Mouse (Mus musculus) kidney, adult 2 months (tissue): ENCODE measurements around the gene Rbfox3. TPM values are rescaled to one million over a fixed set of nuclear protein-coding genes. Genes with fewer than 3 reads are reported as not detected.
A peak's percentile ranks its signal among the peaks of the same experiment; 100 is the strongest.

Source experiments
- DNase-seq: peaks from one replicate; pipeline ENCODE4 v3.0.0; 2021
- H3K27ac ChIP-seq: fragments of 200-500 bp; 2 replicates; pipeline ENCODE4 v1.5.1; 2012; ENCODE audit warnings: low read depth, low read length, control low read depth, inconsistent platforms; ENCODE audit not compliant: insufficient read depth
- H3K27me3 ChIP-seq: fragments of 200-500 bp; replicated peaks from 2 replicates; pipeline ENCODE4 v1.6.1; 2012; ENCODE audit warnings: mild to moderate bottlenecking, moderate library complexity, low read length, inconsistent platforms; ENCODE audit not compliant: control insufficient read depth, insufficient read depth
- H3K36me3 ChIP-seq: fragments of 200-500 bp; 2 replicates; pipeline ENCODE4 v1.6.1; 2012; ENCODE audit warnings: mild to moderate bottlenecking, moderate library complexity, low read length, inconsistent platforms; ENCODE audit not compliant: control insufficient read depth, insufficient read depth
- H3K4me1 ChIP-seq: fragments of 200-500 bp; 2 replicates; pipeline ENCODE4 v1.6.1; 2011; ENCODE audit warnings: low read length; ENCODE audit not compliant: control insufficient read depth, insufficient read depth
- H3K4me3 ChIP-seq: fragments of 200-500 bp; 2 replicates; pipeline ENCODE4 v1.5.1; 2011; ENCODE audit warnings: mild to moderate bottlenecking, low read depth, low read length, control low read depth; ENCODE audit not compliant: insufficient read depth
- CTCF ChIP-seq: fragments of 200-500 bp; conservative IDR thresholded peaks from 2 replicates; pipeline ENCODE4 v1.5.1; 2011; ENCODE audit warnings: low read depth, mild to moderate bottlenecking, control low read depth, low read length, moderate library complexity, mixed read lengths; ENCODE audit not compliant: insufficient read depth, insufficient read length
- POLR2A ChIP-seq: fragments of 200-500 bp; IDR thresholded peaks from one replicate; pipeline ENCODE4 v1.6.1; 2011; ENCODE audit warnings: low read depth, low read length, control low read depth
- WGBS: fragments of 180-500 bp; shearing (Covaris S2); methylation state at CpG from one replicate; pipeline ENCODE4 v1.1.7; 2018; 5-methylcytosine and 5-hydroxymethylcytosine counted together
- polyA plus RNA-seq: library from polyadenylated mRNA; depleted of rRNA; stranded (reverse); fragments of >200 nt; gene quantifications from 2 replicates; pipeline ENCODE4 v1.2.3, GENCODE M21; 2012

The Rbfox3 gene
- polyA plus RNA-seq, 1 experiment = 0.27 TPM

DNA sequence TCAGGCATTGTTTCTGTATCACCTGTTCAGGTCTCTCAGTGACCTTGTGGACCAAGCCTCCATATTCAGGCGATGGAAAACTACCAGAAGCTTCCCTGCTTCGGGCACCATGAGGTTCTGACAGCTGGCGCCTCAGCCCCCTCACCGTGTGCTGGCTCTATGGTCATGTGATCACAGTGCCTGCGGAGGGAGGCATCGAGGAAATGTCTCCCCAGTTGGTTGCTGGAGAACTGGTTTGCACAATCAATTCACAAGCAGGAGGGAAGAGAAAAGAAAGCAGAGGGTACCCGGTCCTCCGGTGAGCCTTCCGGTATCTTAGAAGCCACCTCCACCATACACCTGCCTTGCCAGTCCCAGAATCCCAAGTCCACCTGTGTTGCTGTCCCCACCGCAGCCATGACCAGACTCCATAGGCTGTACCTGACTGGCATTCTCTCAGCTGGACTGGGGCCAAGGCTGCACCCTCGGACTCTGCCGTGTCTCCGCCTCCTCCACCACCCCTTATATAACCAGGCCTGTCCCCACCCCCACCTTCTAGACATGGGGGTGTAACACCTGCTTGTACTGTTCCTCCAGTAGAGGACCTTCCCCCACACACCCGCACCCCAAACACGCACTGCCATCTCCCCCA lies 49.5 kb downstream of the Rbfox3 start:
- peak; percentile 1 for DNase-seq
- TF ChIP-seq POLR2A (no peak), CTCF (no peak)
- 80% methylated on average over 15 of the region's 15 CpGs for WGBS
- Histone ChIP-seq H3K4me1 (no peaks in the 10 kb centered on the region), H3K4me3 (no peak overlapping the region), H3K27me3 (no peaks in the 10 kb centered on the region), H3K27ac (no peak overlapping the region), H3K36me3 (no peaks in the 10 kb centered on the region)

- no peak for TF ChIP-seq CTCF
- no peak for TF ChIP-seq POLR2A
- Histone ChIP-seq H3K4me1 (no peaks in the 10 kb centered on the region), H3K36me3 (no peaks in the 10 kb centered on the region), H3K4me3 (no peak overlapping the region), H3K27me3 (no peaks in the 10 kb centered on the region), H3K27ac (no peak overlapping the region)
- DNase-seq = no peak
- WGBS = 74% methylated on average over 6 of the region's 6 CpGs
Observed at GRCm38 (mm10) chr11:118861246-118861645, 50.2 kb downstream of the Rbfox3 start.

DNA sequence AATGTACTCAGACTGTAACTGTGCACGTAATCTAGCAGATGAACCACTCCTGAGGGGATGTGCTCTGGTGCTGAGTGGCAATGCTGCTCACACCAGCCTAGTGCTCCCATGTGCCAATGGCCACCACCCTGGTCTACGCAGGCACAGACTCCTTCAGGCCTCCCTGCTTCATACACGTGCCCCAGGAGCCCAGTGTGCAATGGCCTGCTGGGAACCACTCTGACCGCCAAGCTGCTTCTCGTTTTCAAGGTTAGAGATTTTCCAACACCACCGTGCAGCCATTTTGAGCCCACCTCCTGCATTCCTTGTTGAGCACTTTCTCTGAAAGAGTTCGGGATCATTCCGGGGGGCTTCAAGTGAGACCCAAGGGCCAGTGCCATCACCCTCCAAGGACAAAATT lies 50.6 kb downstream of the Rbfox3 start:
- H3K4me3 ChIP-seq = no peak overlapping the region
- no peak overlapping the region for H3K27ac ChIP-seq
- no peaks in the 10 kb centered on the region for H3K36me3 ChIP-seq
- H3K4me1 ChIP-seq = no peaks in the 10 kb centered on the region
- 92% methylated on average over 8 of the region's 8 CpGs for WGBS
- DNase-seq = no peak
- H3K27me3 ChIP-seq = no peaks in the 10 kb centered on the region
- TF ChIP-seq POLR2A (no peak), CTCF (no peak)

DNA sequence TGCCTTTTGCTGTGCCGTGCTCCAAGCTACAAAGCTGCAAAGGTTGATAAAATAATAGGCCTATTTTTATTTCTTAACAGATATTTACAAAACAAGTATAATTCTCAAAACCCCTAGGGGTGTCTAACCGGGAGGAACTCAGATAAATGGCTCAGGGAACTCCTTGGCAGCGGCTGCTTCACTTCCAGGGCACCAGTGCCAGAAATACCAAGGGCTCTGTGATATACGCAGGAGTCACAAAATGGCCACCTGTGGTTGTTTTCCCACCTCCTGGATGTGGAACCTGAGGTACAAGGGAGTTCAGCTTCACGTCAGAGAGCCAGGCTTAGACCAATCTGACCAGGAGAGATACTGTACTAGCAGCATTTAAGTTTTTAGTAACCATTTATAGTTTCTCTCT lies 51.6 kb downstream of the Rbfox3 start:
- Histone ChIP-seq H3K27ac (no peak overlapping the region), H3K4me3 (no peak overlapping the region), H3K4me1 (no peaks in the 10 kb centered on the region), H3K27me3 (no peaks in the 10 kb centered on the region), H3K36me3 (no peaks in the 10 kb centered on the region)
- no peak for DNase-seq
- TF ChIP-seq CTCF (no peak), POLR2A (no peak)
- whole genome bisulfite sequencing = 71% methylated on average over 5 of the region's 5 CpGs

GRCm38 (mm10) chr11:118858305-118858704 lies 53.1 kb downstream of the Rbfox3 start:
- WGBS = 74% methylated on average over 11 of the region's 11 CpGs
- no peak overlapping the region for H3K27ac ChIP-seq
- no peaks in the 10 kb centered on the region for H3K36me3 ChIP-seq
- no peaks in the 10 kb centered on the region for H3K27me3 ChIP-seq
- H3K4me1 ChIP-seq = no peaks in the 10 kb centered on the region
- TF ChIP-seq CTCF (no peak), POLR2A (no peak)
- H3K4me3 ChIP-seq = no peak overlapping the region
- no peak for DNase-seq

DNA sequence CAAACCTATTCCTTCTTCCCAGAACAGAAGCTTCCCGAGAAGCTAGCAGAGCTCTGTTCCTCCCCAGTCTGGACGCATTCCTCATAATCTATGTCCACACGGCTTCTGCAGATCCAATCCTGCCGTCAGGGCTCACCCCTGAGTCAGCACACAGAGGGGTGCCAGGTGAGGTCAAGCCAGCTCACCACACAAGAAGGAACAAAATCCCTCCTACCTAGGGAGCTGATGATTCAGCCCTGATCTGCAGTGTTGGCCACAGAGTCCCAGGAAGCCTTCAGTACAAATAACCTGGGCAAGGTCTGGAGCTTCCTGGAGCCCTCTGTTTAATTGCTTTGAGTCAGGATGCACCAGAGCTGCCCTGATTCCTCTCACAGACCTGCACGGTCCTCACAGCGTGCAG lies 60.0 kb downstream of the Rbfox3 start:
- Histone ChIP-seq H3K36me3 (no peaks in the 10 kb centered on the region), H3K27me3 (no peaks in the 10 kb centered on the region), H3K4me1 (no peaks in the 10 kb centered on the region), H3K27ac (no peak overlapping the region), H3K4me3 (no peak overlapping the region)
- DNase-seq = no peak
- TF ChIP-seq CTCF (no peak), POLR2A (no peak)
- WGBS = 61% methylated on average over 6 of the region's 6 CpGs

- H3K36me3 ChIP-seq = no peaks in the 10 kb centered on the region
- DNase-seq = no peak
- H3K4me3 ChIP-seq = no peak overlapping the region
- no peak overlapping the region for H3K27ac ChIP-seq
- no peaks in the 10 kb centered on the region for H3K27me3 ChIP-seq
- TF ChIP-seq CTCF (no peak), POLR2A (no peak)
- WGBS = 91% methylated on average over 7 of the region's 7 CpGs
- H3K4me1 ChIP-seq = no peaks in the 10 kb centered on the region
Observed at GRCm38 (mm10) chr11:118847986-118848385, 63.4 kb downstream of the Rbfox3 start.
